Mouse (Mus musculus): Measurements from ENCODE around the gene Zfp950. TPM values are rescaled to one million over a fixed set of nuclear protein-coding genes. Genes with fewer than 3 reads are reported as not detected.

The Zfp950 gene
- polyA plus RNA-seq, 1 experiment from 2014 or later = 40.9 TPM

Other genes with a start within 250 kb of the Zfp950 start
- gene Gm7102, start 35.5 kb upstream of the Zfp950 start, polyA plus RNA-seq (2016; fragmentation: Nextera tagmentation; extraction: Ambion mirVana) = not detected in 2 replicates
- gene Gm6020, start 43.0 kb upstream of the Zfp950 start, polyA plus RNA-seq (2016; fragmentation: Nextera tagmentation; extraction: Ambion mirVana) = not detected in 2 replicates
- 39.4 and 41.6 TPM in 2 replicates for gene Csf2ra, start 87.6 kb upstream of the Zfp950 start, polyA plus RNA-seq (2016; fragmentation: Nextera tagmentation; extraction: Ambion mirVana)
- gene Gm21060, start 156.2 kb upstream of the Zfp950 start, polyA plus RNA-seq (2016; fragmentation: Nextera tagmentation; extraction: Ambion mirVana) = not detected in 2 replicates

All from hindbrain, embryonic 12.5 days (tissue).